Mouse (Mus musculus): ENCODE measurements around the gene Plekha6.

The Plekha6 gene

GRCm38 (mm10) chr1:133163820-133164431 lies at the start of gene Plekha6:
Gene Plekha6 (plus strand): TSS chr1:133164210.
- in situ Hi-C loops (cut with MboI, MseI), result no loop called here

- in situ Hi-C loops (cut with MboI, MseI), result no loop called here
These were observed 47.9 kb upstream of the Plekha6 start for GRCm38 (mm10) chr1:133116108-133116507.

GRCm38 (mm10) chr1:133118127-133118526 lies 45.9 kb upstream of the Plekha6 start:
- in situ Hi-C loops (cut with MboI, MseI), result no loop called here

GRCm38 (mm10) chr1:133118844-133119243 lies 45.2 kb upstream of the Plekha6 start:
- in situ Hi-C loops (cut with MboI, MseI), result no loop called here

GRCm38 (mm10) chr1:133119931-133120712 lies 43.9 kb upstream of the Plekha6 start:
- in situ Hi-C loops (cut with MboI, MseI), result no loop called here

GRCm38 (mm10) chr1:133121246-133121645 lies 42.8 kb upstream of the Plekha6 start:
- in situ Hi-C loops (cut with MboI, MseI), result no loop called here

- in situ Hi-C loops (cut with MboI, MseI), result no loop called here
These were observed 39.9 kb upstream of the Plekha6 start for GRCm38 (mm10) chr1:133124137-133124536.

- in situ Hi-C loops (cut with MboI, MseI), result no loop called here
These were observed 38.2 kb upstream of the Plekha6 start for GRCm38 (mm10) chr1:133125640-133126364.

GRCm38 (mm10) chr1:133126365-133126740 lies 37.7 kb upstream of the Plekha6 start:
- in situ Hi-C loops (cut with MboI, MseI), result no loop called here

GRCm38 (mm10) chr1:133127328-133127727 lies 36.7 kb upstream of the Plekha6 start:
- in situ Hi-C loops (cut with MboI, MseI), result no loop called here

GRCm38 (mm10) chr1:133129471-133130221 lies 34.4 kb upstream of the Plekha6 start:
- in situ Hi-C loops (cut with MboI, MseI), result loop anchor here (5.0 kb wide), 1 partner anchor 87 kb away; no protein-coding TSS in a partner anchor

GRCm38 (mm10) chr1:133130638-133131560 lies 33.1 kb upstream of the Plekha6 start, which contains the start of gene Ppp1r15b:
Gene Ppp1r15b (plus strand): TSS chr1:133131143.
- in situ Hi-C loops (cut with MboI, MseI), result loop anchor here (5.0 kb wide), 1 partner anchor 89 kb away; no protein-coding TSS in a partner anchor

- in situ Hi-C loops (cut with MboI, MseI), result loop anchor here (5.0 kb wide), 1 partner anchor 89 kb away; no protein-coding TSS in a partner anchor
These were observed 32.5 kb upstream of the Plekha6 start for GRCm38 (mm10) chr1:133131561-133131905.

- in situ Hi-C loops (cut with MboI, MseI), result loop anchor here (5.0 kb wide), 1 partner anchor 90 kb away; no protein-coding TSS in a partner anchor
These were observed 32.1 kb upstream of the Plekha6 start for GRCm38 (mm10) chr1:133131936-133132335.

GRCm38 (mm10) chr1:133132388-133133326 lies 31.4 kb upstream of the Plekha6 start:
- in situ Hi-C loops (cut with MboI, MseI), result loop anchor here (5.0 kb wide), 1 partner anchor 90 kb away; no protein-coding TSS in a partner anchor

- in situ Hi-C loops (cut with MboI, MseI), result loop anchor here (5.0 kb wide), 1 partner anchor 91 kb away; no protein-coding TSS in a partner anchor
These were observed 30.6 kb upstream of the Plekha6 start for GRCm38 (mm10) chr1:133133425-133133824.

- in situ Hi-C loops (cut with MboI, MseI), result loop anchor here (5.0 kb wide), 1 partner anchor 92 kb away; no protein-coding TSS in a partner anchor
These were observed 29.9 kb upstream of the Plekha6 start for GRCm38 (mm10) chr1:133134071-133134470.

- in situ Hi-C loops (cut with MboI, MseI), result loop anchor here (5.0 kb wide), 1 partner anchor 93 kb away; no protein-coding TSS in a partner anchor
These were observed 29.1 kb upstream of the Plekha6 start for GRCm38 (mm10) chr1:133134881-133135280.

- in situ Hi-C loops (cut with MboI, MseI), result no loop called here
These were observed 28.2 kb upstream of the Plekha6 start for GRCm38 (mm10) chr1:133135808-133136207.

Measured in T-helper 2 cell (primary cell).